Mouse (Mus musculus): ENCODE measurements around the gene Ppfibp1. TPM values are rescaled to one million over a fixed set of nuclear protein-coding genes. Genes with fewer than 3 reads are reported as not detected.

Gene Ppfibp1
- polyA plus RNA-seq, 1 experiment from 2014 or later: 138 TPM

DNA sequence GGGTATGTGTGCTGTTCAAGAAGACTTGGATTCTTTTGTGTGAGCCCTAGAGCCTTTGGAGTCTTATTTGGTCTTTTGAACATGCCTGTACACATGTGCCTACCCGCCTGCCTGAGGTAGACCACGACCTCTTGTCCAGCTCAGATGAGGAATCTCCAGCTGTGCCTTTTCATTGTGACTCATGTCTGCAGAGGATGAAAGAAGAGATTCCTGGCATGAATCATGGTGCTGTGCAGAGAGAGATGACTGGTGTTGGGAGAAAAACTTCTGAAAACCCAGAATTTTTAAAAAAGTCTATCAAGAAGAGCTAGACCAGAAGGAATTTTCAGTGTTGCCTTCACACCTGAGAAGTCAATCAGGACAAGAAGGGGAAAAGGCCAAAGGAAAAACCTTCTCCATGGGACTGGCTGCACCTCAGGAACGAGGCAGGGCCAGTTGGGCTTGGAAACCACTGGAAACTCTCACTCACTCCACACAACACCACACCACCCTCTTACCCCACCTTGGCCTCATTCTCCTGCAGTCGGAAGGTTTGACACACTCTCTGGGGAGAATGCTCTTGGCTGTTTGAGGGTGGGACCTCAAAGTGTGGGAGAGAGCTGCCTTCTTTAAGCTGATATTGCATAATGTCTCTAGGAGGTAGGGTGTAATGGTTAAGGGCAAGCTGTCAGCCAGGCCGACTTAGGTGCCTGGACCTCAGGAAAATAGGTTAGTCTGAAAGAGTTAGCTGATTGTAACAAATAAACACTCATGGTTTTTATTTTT is 21.6 kb downstream of the Ppfibp1 start:
- no peak for TF ChIP-seq CTCF (IDR thresholded peaks at IDR 0.05)
- ChIA-PET CTCF (interaction anchor here (0.9 to 1.0 kb wide), 2 partner anchors 8 to 18 kb away, joined by 3 read pairs; no protein-coding TSS in a partner anchor), POLR2A (interaction anchor here (1.3 kb wide), 1 partner anchor 13 kb away, joined by 5 read pairs; no protein-coding TSS in a partner anchor)
- in situ Hi-C loops (cut with MboI; ENCODE audit: low pct_unique_long_range_greater_than_20kb): no loop called here
- ATAC-seq (peak; percentile 83), DNase-seq (ENCODE audit: low read depth, low spot score) (peak; percentile 73)
- H3K27me3 ChIP-seq: no peaks in the 10 kb centered on the region

DNA sequence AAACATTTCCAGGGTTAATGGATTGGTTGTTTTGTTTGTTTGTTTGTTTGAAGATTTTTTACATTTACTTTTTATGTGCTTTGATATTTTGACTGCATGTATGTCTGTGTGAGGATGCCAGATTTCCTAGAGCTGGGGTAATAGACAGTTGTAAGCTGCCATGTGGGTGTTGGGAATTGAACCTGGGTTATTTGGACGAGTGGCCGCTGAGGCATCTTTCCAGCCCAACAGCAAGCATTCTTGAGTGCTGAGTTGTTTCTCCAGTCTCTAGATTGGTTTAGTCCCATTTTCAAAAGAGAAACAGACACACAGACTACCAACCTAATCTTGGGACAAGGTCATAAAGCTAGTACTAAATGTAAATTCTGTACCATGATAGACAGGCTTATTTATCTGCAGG is 22.5 kb downstream of the Ppfibp1 start:
- DNase-seq (ENCODE audit: low read depth, low spot score): no peak
- H3K27me3 ChIP-seq: no peaks in the 10 kb centered on the region
- in situ Hi-C loops (cut with MboI; ENCODE audit: low pct_unique_long_range_greater_than_20kb): no loop called here
- ChIA-PET CTCF (interaction anchor here (0.9 kb wide), 1 partner anchor 17 kb away, joined by 3 read pairs; no protein-coding TSS in a partner anchor), POLR2A (no interaction called here)
- TF ChIP-seq CTCF (IDR thresholded peaks at IDR 0.05): no peak
- no peak for ATAC-seq

DNA sequence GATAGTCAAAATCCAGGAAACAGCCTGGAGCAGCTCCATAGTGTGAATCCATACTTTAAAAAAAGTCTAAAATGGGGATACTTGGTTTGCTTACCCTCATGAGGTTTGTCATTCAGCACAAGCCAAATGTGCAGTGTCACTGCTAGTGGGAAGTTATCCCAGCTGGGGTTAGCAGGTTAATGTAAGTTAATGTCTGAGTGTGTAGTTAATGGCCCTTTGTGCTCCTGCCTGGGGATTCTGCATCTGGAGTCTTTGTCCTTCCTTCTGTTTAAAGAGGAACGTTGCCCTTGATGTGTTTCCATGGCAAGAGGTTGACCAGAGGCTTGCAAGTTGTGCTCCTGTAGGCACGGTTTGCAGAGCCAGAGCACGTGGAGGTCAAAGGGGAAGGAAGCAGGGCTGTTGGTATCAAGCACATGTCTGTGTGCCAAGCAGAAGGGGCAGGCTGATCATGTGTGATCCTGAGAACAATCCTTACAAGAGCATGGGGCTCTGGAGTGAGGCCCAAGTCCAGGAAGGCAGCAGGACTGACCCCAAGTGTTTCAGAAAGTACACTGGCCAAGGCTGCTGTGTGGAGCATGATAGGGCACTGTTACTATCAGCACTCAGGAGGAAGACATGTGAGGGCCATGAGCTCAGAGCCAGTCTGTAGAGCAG is 24.7 kb downstream of the Ppfibp1 start:
- TF ChIP-seq CTCF (IDR thresholded peaks at IDR 0.05): no peak
- peak; percentile 36 for ATAC-seq
- ChIA-PET CTCF (interaction anchor here (1.4 kb wide), 1 partner anchor 14 kb away, joined by 4 read pairs; no protein-coding TSS in a partner anchor), POLR2A (interaction anchor here (1.2 kb wide), 1 partner anchor 9 kb away, joined by 3 read pairs; no protein-coding TSS in a partner anchor)
- no peaks in the 10 kb centered on the region for H3K27me3 ChIP-seq
- DNase-seq (ENCODE audit: low read depth, low spot score): no peak
- in situ Hi-C loops (cut with MboI; ENCODE audit: low pct_unique_long_range_greater_than_20kb): no loop called here

DNA sequence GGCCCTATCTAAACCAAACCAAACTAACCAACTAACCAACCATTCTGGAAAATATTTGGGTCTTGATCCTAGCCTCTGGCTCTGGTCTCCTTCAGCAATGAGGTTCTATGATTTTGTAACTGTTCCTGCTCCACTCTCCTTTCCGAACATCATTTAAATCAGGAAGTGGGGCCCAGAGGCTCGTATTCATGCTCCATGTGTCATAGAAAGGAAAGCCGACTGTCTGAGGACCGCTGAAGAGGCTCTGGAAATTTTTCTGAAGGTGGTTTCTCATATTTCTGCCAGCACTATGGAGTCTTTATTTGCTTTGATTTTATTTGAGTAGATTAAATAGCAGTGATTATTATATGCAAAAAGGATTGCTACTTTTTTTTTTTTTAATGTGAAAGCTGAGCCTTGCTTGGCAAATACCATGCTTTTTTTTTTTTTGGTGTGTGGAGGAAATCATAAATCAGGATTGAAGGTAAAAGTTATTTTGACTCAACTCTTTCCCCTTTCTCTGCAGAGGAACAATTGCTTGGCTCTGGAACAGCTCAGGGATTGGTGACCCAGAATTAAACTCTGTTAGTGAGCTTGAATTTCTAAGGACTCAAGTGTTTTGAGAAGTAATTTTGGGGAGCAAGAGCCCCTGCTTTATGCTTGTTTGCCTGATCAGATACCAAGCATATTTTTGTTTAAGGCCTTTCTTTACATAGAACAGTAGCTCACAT is 25.4 kb downstream of the Ppfibp1 start:
- in situ Hi-C loops (cut with MboI; ENCODE audit: low pct_unique_long_range_greater_than_20kb): no loop called here
- CTCF ChIA-PET: interaction anchor here (1.0 to 4.1 kb wide), 5 partner anchors 12 to 50 kb away, joined by 3 to 13 read pairs (median 4); no protein-coding TSS in a partner anchor
- no peak for ATAC-seq
- no peak for TF ChIP-seq CTCF (IDR thresholded peaks at IDR 0.05)
- POLR2A ChIA-PET: interaction anchor here (0.9 to 1.2 kb wide), 3 partner anchors 9 to 25 kb away, joined by 3 to 5 read pairs (median 3); partner anchors contain the start of gene Ppfibp1
- H3K27me3 ChIP-seq: no peaks in the 10 kb centered on the region
- no peak for DNase-seq (ENCODE audit: low read depth, low spot score)

DNA sequence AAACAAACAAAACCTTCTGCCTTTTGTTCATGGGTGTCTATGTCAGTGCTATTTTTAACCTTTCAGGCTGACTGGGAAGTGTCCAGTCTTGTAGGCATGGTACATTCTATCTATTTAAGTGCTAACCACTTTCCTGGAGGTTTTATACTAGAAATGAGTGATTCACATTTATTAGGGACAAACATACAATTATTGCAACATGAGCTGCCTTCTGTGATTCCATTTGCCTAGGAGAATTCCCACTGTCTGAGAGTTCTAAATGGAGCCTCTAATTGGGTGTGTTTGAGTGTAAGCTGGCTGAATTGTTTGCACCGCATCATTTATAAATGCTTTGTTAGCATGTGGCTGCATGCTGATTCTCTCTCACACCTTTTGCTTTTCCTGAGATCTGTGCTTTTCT is 27.5 kb downstream of the Ppfibp1 start:
- ChIA-PET POLR2A (interaction anchor here (0.7 kb wide), 1 partner anchor 781 kb away, joined by 3 read pairs; no protein-coding TSS in a partner anchor), CTCF (interaction anchor here (0.9 to 4.1 kb wide), 4 partner anchors 10 to 18 kb away, joined by 3 to 13 read pairs (median 3); no protein-coding TSS in a partner anchor)
- H3K27me3 ChIP-seq: no peaks in the 10 kb centered on the region
- in situ Hi-C loops (cut with MboI; ENCODE audit: low pct_unique_long_range_greater_than_20kb): no loop called here
- no peak for DNase-seq (ENCODE audit: low read depth, low spot score)
- no peak for ATAC-seq
- no peak for TF ChIP-seq CTCF (IDR thresholded peaks at IDR 0.05)

DNA sequence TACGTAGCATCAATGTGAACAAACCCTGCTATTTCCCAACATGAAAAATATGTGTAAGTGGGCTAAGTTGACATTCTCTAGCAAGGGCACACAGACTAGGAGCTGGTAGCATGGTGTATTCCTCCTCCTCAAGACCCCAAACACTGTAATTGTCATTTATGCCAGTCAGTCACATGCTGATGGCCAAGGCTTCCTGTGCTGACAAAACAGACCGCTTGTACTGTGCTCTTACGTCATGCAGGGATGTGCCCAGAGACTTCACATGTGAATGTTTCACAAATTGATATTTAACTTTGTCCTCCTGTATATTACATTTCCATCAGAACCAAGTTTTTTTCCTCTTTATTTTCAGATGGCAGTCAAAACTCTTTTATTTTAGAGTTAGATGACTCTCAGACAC is 29.1 kb downstream of the Ppfibp1 start:
- no peak for DNase-seq (ENCODE audit: low read depth, low spot score)
- ChIA-PET CTCF (interaction anchor here (1.4 to 4.1 kb wide), 6 partner anchors 8 to 84 kb away, joined by 3 to 13 read pairs (median 4); no protein-coding TSS in a partner anchor), POLR2A (interaction anchor here (1.2 kb wide), 2 partner anchors 9 to 13 kb away, joined by 3 read pairs; no protein-coding TSS in a partner anchor)
- no peak for TF ChIP-seq CTCF (IDR thresholded peaks at IDR 0.05)
- no peaks in the 10 kb centered on the region for H3K27me3 ChIP-seq
- in situ Hi-C loops (cut with MboI; ENCODE audit: low pct_unique_long_range_greater_than_20kb): no loop called here
- no peak for ATAC-seq

DNA sequence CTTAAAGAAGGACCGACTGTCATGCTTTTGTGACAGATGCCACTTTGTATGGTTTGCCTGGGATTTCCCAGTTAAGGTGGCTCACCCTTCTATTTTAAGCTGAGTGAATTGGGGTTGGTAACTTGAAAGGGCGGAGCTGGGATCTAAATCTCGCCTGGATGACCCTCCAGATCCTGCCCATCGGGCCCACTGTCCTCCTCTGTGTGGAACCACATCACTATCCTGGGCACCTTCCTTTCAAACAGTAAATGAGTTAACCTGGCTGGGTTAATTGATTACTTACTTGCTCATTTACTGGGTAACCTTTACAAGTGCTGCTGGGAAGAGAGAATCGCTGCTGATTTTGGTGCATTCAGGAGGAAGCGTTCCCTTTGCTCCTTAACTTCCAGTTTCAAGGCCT is 30.1 kb downstream of the Ppfibp1 start:
- no peak for DNase-seq (ENCODE audit: low read depth, low spot score)
- TF ChIP-seq CTCF (IDR thresholded peaks at IDR 0.05): no peak
- CTCF ChIA-PET: interaction anchor here (1.4 to 2.0 kb wide), 4 partner anchors 16 to 25 kb away, joined by 3 to 6 read pairs (median 4); no protein-coding TSS in a partner anchor
- ATAC-seq: no peak
- in situ Hi-C loops (cut with MboI; ENCODE audit: low pct_unique_long_range_greater_than_20kb): no loop called here
- POLR2A ChIA-PET: interaction anchor here (1.2 kb wide), 2 partner anchors 8 to 12 kb away, joined by 3 read pairs; no protein-coding TSS in a partner anchor
- H3K27me3 ChIP-seq: no peaks in the 10 kb centered on the region

DNA sequence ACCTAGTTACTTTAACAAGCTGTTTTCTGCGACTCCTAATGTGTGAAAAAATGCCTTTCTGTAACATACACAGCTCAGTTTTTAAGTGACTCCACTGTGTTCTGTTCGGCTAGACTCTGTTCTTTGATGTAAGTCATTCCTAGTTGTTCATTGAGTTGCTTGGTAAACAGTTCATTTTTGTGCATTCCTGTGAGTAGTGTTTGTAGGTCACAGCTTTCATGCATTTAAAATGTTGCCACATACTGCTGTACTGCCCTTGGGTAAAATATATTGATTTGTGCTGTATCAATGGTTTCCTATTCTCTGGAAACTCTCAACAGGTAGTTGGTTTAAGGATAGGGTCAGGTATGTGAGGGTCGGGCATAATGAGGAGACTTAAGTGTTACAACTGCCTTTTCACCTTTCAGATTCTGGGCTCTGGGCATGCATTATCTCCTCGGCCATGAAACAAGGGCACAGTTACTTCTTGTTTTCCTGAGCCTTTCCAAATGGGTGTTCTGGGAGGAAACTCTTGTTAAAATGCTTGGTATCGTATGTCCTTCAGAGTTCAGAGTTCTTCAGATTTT is 38.2 kb downstream of the Ppfibp1 start:
- in situ Hi-C loops (cut with MboI; ENCODE audit: low pct_unique_long_range_greater_than_20kb): no loop called here

DNA sequence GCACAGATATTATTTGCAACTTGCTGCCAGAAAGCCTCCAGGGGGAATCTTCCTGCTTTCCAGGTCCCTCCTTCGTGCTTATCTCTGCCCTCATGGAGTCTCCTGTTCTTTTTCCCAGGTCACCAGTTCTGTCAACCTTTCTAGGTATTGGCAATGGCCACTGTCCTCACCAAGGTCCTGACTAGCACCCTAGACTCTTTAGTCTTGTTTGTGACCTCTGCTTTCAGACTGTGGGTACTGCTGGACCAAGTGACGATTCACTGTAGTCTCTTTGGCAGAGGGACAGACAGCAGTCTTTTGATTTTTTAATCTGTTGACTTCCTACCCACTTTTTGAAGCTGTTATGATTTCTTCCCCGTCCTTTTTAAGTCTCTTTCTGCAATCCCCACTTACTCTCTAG is 39.8 kb downstream of the Ppfibp1 start:
- H3K27me3 ChIP-seq: no peaks in the 10 kb centered on the region
- ChIA-PET POLR2A (no interaction called here), CTCF (interaction anchor here (1.0 to 1.7 kb wide), 2 partner anchors 12 to 18 kb away, joined by 3 read pairs; no protein-coding TSS in a partner anchor)
- ATAC-seq: no peak
- DNase-seq (ENCODE audit: low read depth, low spot score): no peak
- in situ Hi-C loops (cut with MboI; ENCODE audit: low pct_unique_long_range_greater_than_20kb): no loop called here
- no peak for TF ChIP-seq CTCF (IDR thresholded peaks at IDR 0.05)

More for the DNA sequence above, 38.2 kb downstream of the Ppfibp1 start:
- H3K27me3 ChIP-seq: no peaks in the 10 kb centered on the region
- DNase-seq (ENCODE audit: low read depth, low spot score) (no peak), ATAC-seq (peak; percentile 26)
- no peak for TF ChIP-seq CTCF (IDR thresholded peaks at IDR 0.05)
- POLR2A ChIA-PET: interaction anchor here (0.5 to 0.9 kb wide), 2 partner anchors 8 to 20 kb away, joined by 3 read pairs; no protein-coding TSS in a partner anchor
- CTCF ChIA-PET: interaction anchor here (1.3 to 2.1 kb wide), 2 partner anchors 11 to 12 kb away, joined by 4 to 13 read pairs; no protein-coding TSS in a partner anchor

All from Patski (cell line).